Mouse (Mus musculus): Measurements from ENCODE around the gene Serpina16.

The Serpina16 gene

DNA sequence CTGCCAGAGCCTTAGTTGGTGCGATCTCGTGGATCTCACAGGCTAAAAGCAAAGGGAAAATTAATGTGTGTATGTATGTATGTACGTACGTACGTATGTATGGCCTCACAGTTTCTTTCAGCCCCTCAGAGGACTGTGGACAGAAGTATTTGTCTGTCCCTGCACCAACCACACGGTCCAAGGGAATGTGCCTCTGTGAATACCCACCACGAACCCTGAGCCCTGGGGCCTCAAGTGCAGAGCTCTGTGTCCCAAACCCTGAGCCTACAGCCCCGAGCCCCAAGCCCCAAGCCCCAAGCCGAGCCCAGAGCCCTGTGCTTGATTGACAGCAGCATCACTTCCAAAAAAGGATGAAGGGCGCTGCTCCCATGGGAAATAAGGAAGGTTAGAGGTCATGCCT is 17.9 kb downstream of the Serpina16 start:
- DNase-seq (ENCODE audit: inconsistent age in 2 of 2, low spot score in 1 of 2), result no peak

DNA sequence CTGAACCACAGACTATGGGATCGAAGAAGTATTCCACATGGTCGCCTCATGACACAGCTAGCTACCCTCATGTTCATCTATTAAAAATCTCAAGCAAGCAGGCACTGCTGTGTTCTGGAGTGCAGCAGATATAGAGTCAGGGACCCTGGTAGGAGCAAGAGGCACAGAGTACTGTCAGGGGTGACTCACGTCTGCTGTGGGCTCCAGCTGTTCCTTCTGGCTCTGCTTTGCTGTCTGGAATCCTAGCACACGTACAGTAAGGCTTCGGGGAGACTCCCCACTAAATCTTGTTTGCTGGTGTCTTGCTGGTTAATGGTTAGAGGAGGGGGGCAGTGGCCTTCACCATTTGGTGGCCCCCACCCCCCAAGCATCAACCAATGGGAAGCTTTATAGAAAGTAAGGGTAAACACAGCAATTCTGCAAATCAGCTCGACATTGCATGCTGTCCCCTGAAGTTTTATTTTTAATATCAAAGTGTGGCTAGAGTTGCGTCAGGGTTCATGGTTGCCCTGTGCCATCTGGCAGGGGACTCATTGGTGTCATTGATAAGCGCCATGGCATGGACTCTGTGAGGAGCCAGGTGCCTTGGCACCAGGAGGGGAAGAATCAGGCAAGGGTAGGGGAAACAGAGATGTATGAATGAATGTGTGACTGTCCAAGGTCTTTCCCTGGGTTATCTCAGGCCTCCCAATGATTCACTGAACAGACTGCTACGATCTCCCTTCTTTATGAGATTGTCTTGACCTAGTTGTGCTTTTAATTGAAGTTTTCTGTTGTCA is 18.9 kb downstream of the Serpina16 start, which contains the start of gene Serpina6:
TSS of gene Serpina6 (minus strand) at position 365 of the 779 bp plus-strand sequence.
- DNase-seq (ENCODE audit: inconsistent age in 2 of 2, low spot score in 1 of 2), result peak; percentile 74 to 76

GRCm38 (mm10) chr12:103655123-103656044 is 20.6 kb downstream of the Serpina16 start:
- DNase-seq (ENCODE audit: inconsistent age in 2 of 2, low spot score in 1 of 2), result no peak

DNA sequence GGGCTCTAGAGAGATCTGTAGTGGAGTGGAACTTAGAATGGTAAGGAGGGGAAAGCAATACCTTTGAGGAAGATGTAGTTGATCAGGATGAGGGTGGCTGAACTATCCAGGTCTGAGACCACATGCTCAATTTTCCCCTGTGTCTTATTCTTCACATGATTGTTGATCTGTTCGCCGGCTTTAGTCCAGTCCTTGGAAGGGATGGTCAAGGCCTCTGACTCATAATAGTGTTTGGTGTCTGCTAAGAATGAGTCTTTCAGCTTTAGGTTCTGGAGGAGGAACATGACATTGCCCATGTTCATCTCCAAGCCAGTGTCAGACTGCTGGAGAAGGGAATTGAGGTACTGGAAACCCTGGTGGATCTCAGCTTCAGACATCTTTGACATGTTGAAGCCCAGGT is 22.1 kb downstream of the Serpina16 start:
- DNase-seq (ENCODE audit: inconsistent age in 2 of 2, low spot score in 1 of 2), result peak; percentile 59 to 82

GRCm38 (mm10) chr12:103646314-103646713 is 29.6 kb downstream of the Serpina16 start:
- no peak for DNase-seq (ENCODE audit: inconsistent age in 2 of 2, low spot score in 1 of 2)

GRCm38 (mm10) chr12:103644601-103645000 is 31.3 kb downstream of the Serpina16 start:
- DNase-seq (ENCODE audit: inconsistent age in 2 of 2, low spot score in 1 of 2), result no peak

GRCm38 (mm10) chr12:103643818-103644217 is 32.1 kb downstream of the Serpina16 start:
- no peak for DNase-seq (ENCODE audit: inconsistent age in 2 of 2, low spot score in 1 of 2)

- DNase-seq (ENCODE audit: inconsistent age in 2 of 2, low spot score in 1 of 2), result peak; percentile 76 to 95
These were observed 32.6 kb downstream of the Serpina16 start for GRCm38 (mm10) chr12:103643336-103643735.

- DNase-seq (ENCODE audit: inconsistent age in 2 of 2, low spot score in 1 of 2), result no peak
These were observed 40.1 kb downstream of the Serpina16 start for GRCm38 (mm10) chr12:103635846-103636245.

GRCm38 (mm10) chr12:103634430-103634829 is 41.5 kb downstream of the Serpina16 start:
- DNase-seq (ENCODE audit: inconsistent age in 2 of 2, low spot score in 1 of 2), result no peak

DNA sequence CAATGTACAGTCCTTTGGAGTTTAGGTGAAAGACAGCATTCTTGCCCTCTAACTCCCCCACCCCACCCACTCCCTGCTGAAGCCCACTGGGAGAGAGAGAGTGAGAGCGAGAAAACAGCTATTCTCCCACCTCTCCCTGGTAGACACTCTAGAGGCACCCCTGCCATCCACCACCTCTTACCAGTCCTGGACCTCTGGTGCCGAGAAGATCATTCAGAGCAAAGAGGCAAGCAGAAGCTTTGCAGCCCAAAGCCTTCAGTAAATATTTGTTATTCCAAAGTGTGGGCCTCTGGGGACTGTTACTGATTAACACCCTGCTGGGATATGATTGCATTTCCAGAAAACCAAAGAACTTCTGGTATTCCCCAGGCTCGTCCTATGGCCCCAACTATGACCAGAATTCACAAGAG is 44.7 kb downstream of the Serpina16 start, which contains the start of gene Serpina10:
TSS of gene Serpina10 (minus strand) at position 242 of the 410 bp plus-strand sequence.
- DNase-seq (ENCODE audit: inconsistent age in 2 of 2, low spot score in 1 of 2), result no peak

All from adrenal gland, adult (tissue).